Mouse (Mus musculus): ENCODE measurements at regions not wholly inside any gene's neighbourhood (a gene's known extent, or its start where the extent isn't known, plus 50 kb on each side); places are given as distances from the start of the nearest gene placed in this dataset.
"Not testable (repeated sequence)": the region's sequence is repeated elsewhere in the genome, so short reads cannot be mapped to it uniquely, and the experiment has no call there.

DNA sequence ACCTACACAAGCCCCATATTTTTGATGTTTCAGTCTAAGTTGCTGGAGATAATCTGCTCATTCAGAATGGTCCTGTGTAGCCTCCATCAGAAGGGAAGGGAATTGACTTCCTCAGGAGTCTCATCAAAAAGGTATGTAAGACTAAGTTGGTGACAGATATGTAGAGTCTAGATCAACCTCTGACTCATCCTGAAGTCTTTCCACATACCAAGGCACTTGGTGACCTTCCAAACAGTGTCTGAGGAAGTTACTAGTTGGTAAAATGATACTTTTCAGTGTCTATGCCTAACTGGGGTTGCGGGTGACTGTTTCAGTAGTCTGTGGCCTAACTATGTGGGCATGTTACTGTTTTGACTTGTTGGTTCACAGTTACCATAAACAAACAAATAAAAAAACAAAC is 133.0 kb upstream of the Plcb4 start:
- no peak for DNase-seq

DNA sequence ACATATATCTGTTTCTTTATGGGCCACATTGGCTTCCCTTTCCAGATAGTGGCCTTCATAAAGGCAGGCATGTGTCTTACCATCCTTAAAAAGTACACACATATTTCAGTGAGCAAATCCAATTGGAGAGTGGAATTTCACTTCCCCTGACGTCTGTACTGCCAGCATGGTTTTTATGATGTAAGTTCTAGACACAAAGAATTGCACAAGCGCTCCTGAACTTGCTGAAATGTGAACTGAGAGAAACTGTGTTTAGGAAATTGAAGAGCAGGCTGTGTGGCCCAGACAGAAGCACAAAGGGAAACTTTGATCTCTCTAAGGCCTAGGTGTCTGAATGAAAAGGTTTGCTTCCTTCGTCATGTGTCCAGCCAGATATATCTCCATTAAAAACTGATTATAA is 129.2 kb upstream of the Plcb4 start:
- DNase-seq = no peak

DNA sequence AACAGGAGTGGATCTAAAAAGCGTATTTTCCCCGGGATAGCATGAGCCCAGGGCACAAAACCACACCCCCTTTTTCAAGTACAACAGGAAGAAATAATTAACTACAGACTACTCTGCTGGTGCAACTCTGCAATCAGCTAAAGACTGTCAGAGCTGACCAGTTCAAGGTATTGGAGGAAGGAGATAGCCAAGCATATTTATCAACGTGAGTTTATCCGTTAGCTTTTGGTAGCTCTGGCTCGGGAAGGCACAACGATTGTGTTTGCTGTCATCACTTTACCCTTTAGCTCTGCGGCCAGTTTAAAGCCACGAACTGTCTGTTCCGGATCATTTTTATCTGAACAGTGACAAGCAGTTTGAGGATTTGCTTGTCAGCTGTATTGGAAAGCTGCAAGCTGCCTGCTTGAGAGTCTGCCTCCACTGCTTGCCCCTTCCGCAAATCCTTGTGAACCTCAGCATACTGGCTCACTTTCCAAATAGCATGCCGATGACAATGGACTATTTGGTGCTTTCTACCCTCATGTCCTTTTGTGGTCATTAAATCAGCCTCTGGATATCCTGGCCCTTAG is 122.4 kb upstream of the Plcb4 start:
- peak; percentile 88 for DNase-seq

DNA sequence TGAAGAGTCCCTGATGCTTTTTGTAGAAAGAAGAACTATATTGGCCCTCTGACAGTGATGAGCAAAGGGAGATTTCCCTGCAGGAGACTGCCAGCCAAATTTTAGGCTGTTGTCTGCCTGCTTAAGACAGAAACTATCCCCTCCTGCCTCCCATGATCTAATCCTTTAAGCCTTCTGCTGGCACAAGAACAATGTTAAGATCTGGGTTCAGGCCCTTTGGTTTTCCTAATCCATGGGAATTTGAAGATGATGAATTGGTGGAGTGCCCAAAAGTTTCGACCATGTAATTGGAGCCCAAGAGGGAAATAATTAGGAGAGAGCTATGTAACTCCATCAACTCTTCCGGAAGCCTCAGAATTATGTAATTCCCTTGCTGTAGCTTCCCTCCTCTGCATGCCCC is 120.8 kb upstream of the Plcb4 start:
- DNase-seq = peak; percentile 89

DNA sequence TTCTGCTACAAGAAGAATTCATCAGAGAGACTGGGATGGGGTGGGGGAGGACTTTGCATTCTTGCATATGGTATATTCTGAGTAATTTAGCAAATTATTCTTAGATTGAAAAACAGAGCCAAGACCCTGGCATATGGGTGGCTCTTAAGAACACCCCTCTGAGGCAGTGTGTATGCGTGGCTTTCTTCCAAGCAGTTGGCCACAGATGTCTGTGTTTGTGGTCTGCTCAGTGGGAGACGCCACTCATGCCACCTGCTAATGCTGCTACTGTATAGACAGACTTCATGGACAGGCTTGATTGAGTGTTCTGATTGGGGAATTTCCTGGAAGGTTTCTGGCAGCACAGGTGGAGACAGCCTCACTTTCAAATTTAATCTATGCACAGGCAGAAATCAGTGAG is 117.8 kb upstream of the Plcb4 start:
- DNase-seq = no peak

DNA sequence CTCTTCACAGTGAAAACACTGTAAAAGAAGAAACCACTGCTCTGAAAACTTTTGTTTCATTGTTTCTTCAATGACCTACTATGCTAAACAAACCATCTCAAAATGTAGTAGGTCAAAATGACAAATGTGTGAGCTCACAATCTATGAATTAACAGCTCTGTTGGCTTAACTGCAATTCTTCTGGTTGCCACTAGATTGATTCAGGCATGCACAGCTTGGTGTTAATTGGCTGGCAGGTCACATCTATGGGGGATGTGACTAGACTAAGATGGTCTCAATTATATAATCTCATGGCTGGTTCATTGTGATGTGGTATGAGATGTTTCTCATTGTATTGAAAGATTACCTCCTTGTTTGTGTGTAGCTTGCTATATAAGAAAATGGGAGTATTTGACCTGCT is 116.9 kb upstream of the Plcb4 start:
- no peak for DNase-seq

DNA sequence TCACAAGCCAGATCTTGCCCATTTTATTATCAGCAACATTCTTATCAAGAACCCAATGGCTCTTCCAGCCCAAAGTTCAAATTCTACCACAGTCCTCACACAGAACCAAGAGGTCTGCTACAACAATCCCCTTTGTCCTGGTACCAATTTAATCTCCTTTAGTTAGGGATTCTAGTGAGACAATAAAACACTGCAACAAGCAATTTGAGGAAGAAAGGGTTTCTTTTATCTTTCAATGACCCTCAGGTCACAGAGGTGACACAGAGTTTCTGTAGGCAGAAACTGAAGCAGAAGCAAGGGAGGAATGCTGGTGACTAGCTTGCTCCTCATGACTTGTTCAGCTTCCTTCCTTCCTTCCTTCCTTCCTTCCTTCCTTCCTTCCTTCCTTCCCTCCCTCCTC is 113.9 kb upstream of the Plcb4 start:
- no peak for DNase-seq

DNA sequence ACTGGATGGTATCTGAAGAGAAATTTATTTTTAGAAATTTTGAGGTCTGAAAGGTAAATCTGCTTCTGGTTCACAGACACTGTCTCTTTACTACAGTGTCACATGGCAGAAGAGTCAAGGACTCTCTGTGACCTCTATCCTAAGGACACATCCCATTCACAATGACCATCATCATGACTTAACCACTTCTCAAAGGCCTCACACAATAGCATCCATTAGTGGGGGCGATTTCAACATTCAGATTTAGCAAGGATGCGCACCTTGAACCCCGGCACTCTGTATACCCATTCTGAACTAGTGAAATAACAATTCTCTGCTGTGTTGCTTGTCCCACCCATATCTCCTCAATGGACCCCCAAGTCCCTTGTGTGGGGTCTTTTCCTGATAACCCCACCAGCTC is 110.8 kb upstream of the Plcb4 start:
- DNase-seq = no peak

DNA sequence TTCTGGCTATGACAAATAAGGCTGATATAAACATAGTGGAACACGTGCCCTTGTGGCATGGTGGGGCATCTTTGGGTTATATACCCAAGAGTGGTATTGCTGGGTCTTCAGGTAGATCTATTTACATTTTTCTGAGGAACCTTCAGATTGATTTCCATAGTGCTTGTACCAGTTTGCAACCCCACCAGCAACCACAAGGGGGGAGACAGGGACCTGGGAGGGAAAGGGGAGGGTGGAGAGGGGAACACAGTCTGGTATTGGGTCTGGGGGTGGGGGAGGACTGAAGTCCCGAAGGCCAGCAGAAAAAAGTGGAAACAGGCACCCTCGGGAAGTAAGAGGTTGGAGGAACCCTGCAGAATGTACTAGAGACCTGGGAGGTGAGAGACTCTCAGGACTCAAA is 105.8 kb upstream of the Plcb4 start:
- DNase-seq = no peak

DNA sequence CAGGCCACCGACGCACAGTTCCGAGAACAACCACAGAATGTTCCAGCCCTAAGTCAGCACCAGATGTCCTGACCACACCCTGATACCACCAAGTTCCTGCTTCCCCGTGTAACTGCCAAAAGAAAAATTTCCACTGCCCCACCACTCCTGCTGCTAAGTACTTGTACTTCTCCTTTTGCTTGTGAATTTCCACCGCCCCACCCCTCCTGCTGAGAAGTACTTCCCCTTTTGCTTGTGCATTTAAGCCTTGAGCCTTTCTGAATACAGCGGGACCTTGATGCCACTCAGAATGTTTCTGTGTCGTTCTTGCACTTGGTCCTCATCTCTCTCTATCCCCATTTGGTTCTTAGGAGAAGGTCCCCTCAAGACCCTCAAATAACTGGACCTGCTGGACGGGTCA is 100.8 kb upstream of the Plcb4 start:
- not testable (repeated sequence) for DNase-seq

DNA sequence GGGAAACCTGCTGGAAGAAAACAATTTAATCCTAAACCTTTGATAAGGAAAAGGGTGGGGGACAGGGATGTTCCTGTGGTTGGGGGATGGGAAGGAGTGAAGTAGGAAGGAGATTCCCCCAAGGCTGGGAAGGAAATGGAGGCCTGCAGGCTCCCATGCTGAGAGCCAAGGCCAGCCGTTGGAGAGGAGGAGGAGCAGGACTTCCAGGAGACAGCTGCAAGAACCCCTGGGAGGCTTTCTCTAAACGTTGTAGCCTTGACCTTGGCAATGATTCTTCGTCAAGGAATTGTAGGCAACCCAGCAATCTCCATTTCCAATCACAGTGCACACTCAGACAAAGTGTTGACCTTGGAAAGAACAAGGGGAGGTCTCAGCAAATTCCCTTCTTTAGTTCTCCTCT is 99.5 kb upstream of the Plcb4 start:
- peak; percentile 99 for DNase-seq

DNA sequence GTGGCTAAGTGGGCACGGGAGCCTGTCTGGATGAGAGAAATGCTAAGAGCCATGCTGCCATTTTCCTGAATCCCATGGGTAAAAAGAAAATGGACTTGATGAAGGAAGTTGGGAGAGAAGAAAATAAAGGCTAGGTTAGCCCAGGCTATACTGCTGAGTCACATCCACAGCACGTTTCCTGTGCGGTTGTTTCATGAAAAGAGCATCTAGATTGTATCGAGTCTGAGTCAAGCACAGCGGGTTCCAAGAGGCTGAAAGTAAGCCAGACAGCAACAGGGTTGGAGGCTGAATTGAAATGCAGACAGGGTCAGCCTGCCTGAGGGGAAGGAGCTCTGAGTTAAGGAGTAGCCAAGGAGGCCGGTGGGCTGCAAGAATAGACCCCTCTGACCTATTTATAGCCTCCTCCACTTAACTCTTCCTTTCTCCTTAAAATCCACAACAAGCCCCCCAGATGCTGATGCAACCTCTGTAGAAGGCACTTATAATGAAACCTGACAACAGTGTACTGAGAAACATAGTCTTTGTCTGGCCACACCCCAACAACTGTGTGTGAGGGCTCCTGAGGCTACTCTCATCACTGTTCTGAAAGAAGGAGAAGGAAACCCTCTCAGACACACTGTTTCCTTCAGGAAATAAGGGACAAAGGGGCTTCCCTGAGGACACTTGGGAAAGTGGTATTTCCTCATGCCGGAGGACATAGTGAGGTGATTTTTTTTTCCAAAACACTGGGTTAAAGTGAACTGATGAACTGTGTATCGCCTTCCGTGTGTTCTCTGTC is 98.7 kb upstream of the Plcb4 start:
- peak; percentile 97 for DNase-seq

DNA sequence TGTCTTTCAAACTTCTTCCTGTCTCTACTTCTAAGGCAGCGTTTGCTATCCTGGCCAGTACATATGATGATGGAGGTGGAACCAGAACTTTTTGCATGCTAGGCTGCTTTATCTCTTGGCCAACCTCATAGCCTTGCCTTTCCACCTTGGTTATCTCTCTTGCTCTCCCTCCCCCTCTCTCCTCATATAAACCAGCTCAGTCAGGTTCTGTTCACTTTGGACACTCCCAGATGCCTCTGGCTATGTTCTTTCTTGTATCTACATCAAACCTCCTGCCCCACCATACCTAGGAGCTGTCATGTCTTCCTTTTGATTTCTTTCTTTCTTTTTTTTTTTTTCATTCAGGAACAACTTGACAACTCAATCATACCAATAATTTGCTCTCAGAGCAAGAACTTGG is 98.0 kb upstream of the Plcb4 start:
- DNase-seq = peak; percentile 86

DNA sequence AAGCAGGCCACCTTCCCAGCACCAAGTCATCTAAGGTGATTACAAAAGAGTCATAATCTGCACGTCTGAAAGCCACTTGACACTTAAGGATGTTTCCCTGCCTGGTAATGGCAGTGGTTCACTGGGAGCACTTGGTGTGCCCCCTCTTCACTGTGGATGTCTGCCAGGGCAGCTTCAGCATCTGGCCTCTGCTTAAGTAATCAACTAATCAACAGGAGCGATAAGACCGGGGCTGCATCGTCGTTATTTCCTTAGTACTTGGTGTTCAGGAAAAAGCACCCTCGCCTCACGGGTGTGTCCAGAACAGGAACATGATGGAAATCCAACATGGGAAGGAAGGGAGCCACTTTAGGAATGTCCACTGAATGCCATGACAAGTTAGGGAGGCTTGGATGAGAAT is 97.1 kb upstream of the Plcb4 start:
- peak; percentile 99 for DNase-seq

DNA sequence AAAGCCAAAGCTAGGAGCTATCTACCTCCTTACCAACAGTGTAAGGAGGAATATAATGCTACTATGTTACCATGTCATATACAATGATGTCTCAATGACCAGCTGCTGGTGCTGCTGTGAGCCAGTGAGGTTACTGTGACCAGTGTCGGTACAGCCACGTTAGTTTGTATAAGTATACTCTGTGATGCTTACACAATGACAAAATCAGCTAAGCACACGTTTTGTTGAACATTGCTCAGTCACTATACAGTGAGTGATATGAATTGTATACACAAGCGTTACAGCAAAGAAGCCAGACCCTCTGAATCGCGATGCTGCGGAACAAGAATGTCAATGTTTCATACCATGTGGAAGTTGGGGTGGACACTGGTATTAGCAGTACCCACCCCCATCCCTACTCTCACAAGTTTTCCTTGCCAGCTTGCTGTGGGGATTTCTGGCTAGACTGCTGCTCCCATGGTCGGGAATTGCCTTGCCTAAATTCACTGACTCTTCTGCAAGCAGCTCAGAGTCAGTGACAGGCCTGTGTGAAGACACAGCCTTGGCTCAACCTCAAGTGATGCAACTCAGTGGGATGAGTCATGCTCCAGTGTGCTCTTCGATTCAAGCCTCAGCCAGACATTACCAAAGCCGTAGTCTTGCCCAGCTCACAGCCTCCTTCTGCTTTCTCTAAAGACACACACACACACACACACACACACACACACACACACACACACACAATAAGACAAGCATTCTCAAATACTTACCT is 96.5 kb upstream of the Plcb4 start:
- peak; percentile 98 for DNase-seq

DNA sequence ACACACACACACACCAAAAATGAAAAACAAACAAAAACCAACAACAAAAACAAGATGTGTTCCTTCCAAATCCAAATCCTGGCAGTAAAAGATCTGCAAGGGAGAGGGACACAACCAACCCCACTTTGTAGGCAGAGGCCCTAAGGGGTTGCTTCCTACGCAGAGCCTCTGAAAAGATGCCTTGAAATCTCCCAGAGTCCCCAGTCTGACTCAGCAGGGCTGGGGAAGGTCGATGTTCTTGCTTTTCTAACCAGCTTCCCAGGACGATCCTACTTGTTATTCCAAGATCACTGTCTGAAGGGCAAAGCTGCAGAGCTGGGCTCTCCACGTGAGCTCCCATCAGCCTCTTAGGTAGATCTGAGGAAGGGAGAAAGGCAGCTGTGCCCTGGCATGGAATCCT is 94.6 kb upstream of the Plcb4 start:
- peak; percentile 89 for DNase-seq

DNA sequence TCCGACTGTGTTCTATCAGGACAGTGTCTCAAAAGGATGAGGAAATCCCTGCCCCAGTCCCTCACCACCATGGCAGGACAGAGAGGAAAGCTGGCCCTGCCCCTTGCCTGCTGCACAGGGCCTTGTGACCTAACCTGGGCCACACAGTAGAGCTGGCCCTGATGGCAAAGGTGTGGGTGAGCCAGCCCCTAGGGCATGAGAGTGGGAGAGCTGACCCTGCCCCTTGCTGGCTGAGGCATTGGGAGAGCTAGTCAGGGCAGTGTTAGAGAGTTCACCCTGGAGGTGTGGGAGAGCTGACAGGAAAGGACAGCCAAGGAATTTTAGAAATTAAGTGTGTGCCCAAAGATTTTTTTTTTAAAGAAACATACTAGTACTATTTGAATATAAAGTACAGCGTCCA is 90.5 kb upstream of the Plcb4 start:
- DNase-seq = peak; percentile 90

DNA sequence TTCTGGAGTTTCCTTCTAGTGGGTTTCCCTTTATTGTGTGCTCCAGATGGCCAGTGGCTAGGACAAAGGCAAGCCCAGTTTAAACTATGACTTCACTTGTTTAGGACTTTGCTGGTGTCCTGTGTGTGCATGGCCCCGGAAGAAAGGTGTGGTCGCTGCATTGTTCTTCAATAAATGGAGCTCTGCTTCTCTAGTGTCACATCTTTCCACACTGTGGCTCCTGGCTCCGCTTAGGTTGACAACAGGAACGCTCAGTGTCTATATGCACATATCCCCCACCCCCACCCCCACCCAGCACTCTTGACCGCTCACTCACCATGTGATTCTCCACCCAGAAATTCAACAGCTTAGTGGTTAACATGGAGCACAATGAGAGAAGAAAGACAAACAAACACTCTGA is 87.2 kb upstream of the Plcb4 start:
- peak; percentile 99 for DNase-seq

DNA sequence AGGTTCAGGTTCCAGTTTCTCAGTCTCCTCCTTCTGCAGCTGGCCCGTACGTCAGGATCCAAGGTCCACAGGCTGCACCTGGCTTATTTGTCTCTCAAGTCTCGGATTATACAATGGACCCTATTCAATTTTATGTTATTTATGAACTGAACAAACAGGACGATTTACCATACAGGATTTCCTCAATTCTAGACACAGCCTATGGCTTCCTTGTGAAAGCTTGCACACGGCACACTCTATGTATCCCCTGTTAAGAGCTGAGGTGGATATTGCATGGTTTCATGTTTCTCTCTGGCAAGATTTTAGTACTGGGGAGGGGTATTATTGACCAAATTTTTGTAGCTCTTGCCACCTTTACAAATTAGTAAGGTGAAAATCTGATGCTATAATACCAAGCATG is 81.6 kb upstream of the Plcb4 start:
- peak; percentile 40 for DNase-seq

DNA sequence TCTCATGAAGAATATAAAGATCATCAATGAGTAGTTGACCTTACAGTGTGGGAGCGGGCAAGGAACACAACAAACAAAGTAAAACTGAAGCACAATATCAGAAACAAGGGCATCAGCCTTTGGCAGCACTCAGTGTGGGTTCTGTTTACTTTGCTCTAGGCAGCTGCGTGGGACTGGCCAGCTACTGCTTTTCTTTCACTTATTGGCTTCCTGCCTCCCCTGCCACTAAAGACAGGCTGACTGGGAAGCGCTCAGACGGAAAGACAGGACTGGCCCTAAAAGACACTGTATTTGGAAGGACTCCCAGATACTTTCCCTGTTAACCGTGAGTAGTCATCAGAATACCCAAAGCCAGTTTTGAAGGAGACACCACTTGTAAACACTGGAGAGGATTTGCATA is 80.7 kb upstream of the Plcb4 start:
- DNase-seq = peak; percentile 92

DNA sequence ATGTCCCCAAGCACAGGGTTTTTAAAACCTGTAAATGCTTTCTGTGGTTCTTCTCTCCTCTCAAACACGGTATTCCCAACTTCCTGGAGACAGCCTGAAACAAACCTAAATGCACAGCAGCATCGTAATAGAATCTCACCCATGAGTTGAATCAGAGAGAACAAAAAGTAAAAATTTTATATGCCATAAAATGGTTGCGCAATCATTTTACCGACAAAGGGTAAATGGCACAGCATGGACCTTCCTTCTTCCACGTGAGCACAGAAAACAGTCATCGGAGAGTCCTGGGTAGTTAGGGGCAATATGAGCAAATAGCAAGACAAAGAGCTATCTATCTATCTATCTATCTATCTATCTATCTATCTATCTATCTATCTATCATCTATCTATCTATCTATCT is 79.3 kb upstream of the Plcb4 start:
- DNase-seq = peak; percentile 34

DNA sequence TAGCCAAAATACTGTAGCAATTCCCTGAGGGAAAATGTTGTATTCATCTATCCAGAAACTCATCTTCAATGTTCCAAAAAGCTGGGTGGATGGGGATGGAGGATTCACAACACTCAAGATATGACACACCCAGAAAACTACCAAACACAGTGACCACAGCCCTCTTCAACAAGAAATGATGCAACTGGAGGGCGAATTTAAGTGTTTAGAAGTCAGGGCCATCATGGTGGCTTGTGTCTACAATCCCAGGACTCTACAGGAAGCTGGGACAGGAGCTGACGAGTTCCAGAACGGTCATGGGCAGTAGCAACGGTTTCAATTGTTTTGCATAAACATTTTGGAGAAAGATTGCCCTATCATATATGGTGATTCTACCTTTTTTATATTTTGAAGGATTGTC is 78.8 kb upstream of the Plcb4 start:
- peak; percentile 70 for DNase-seq

DNA sequence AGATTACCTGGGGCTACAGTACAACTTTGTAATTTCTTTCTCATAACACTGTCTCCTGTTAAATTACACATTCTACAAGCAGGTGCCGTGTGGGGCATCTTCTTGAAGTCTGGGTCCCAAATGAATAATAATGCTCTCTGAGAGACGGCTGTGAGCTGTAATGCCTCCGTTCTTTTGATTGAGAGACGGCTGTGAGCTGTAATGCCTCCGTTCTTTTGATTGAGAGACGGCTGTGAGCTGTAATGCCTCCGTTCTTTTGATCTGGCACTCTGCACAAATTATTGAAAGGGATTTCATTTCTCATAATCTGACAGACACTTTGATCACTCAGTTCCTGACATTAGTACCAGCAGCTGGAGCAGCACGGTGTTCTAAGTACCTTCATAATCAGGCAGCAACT is 76.5 kb upstream of the Plcb4 start:
- DNase-seq = peak; percentile 28

DNA sequence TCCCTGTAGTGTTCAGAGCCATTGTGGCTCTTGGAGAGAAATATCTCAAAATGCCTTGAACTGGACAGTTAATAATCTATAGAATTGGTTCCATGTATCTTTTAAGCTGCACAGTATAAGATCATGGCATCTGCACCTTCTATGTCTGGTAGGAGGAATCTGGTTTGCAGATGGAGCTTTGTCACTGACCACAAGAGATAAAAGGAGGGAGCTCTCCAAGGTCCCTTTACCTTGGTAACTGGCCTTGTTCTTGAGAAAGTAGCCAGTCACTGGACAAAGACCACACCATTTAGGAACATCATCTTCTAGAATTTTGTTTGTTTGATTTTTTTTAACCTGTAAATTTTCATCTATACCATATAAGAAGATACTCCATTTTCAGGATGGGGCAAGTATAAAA is 52.5 kb upstream of the Plcb4 start:
- DNase-seq = no peak

Measured in heart, adult 11 months (tissue).